Mouse (Mus musculus): ENCODE results near the gene Spout1. TPM values are rescaled to one million over a fixed set of nuclear protein-coding genes. Genes with fewer than 3 reads are reported as not detected.

The Spout1 gene
- polyA plus RNA-seq (2014; fragmentation: Nextera tagmentation; extraction: Ambion mirVana) = 41.2 and 43.4 TPM in 2 replicates

DNA sequence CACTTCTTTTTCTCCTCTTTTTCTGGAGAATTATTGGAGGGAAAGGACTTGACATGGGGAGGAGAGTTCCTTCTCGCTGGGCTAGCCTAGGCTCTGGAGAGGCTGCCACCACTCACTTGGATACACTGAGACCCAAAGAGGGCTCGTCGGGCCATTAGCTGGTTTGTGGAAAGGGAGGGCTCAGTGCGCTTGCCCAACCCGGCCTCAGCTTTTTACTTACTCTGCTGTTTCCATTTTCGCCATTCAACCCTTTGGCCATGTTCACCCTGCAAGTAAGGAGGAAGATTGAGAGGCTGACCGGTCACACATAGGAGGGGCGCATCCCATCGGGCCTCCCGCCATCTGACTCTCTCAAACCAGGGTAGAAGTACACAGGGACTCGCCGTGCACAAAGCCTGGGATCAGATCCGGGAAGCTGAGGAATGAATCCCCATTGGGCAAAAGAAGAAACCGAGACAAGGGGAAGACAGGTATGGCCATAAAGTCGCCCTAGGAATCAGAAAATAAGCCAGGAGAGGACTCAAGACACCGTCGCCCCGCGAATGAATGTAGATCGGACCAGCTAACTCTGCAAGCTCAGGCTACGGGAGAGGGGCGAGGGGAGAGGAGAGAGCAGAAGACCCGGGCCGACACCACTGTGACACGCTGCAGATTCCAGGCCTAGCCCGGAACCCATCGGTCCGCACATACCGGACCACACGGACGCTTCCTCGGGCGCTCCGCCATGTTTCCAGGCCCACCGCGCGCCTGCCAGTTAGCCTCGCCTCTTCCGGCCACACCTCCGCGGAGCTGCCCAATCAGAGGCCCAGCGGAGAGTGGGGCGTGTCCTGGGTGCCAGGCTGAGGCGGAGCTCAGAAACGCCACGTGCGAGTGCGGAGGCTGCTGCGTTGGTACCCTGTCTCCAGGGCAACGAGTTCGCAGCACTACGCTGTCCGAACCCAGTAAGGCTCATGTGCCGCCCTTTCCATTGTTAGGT lies at the start of gene Spout1:
Gene Spout1, minus strand, starts transcription at position 760 of the 976 bp plus-strand sequence.
- Histone ChIP-seq H3K27ac (ENCODE audit: low read depth, low read length) (peak within 1 kb of the TSS; percentile 10; the same call in 1 of the 2 replicates), H3K36me3 (ENCODE audit: control insufficient read depth, insufficient read depth, low read length) (peaks cover 32% of the 10 kb centered on the region), H3K9me3 (replicated peaks; ENCODE audit: control insufficient read depth, low read length) (0 out of 2 replicates have a peak, but pooled peaks cover 3% of the 10 kb centered on the region), H3K27me3 (ENCODE audit: control insufficient read depth, insufficient read depth, low read length) (no peaks in the 10 kb centered on the region), H3K9ac (ENCODE audit: low read depth, low read length) (peak within 1 kb of the TSS; percentile 80), H3K4me3 (ENCODE audit: low read depth, low read length) (peak within 1 kb of the TSS; percentile 71), H3K4me2 (peak within 1 kb of the TSS; percentile 89), H3K4me1 (ENCODE audit: control insufficient read depth, insufficient read depth, low read length) (peaks cover 7% of the 10 kb centered on the region)
- peak; percentile 92 for ATAC-seq (replicated peaks; ENCODE audit: insufficient number of reproducible peaks, low FRiP score, low TSS enrichment)
- 2% methylated on average over 54 of the region's 54 CpGs for WGBS (ENCODE audit: insufficient replicate concordance)

DNA sequence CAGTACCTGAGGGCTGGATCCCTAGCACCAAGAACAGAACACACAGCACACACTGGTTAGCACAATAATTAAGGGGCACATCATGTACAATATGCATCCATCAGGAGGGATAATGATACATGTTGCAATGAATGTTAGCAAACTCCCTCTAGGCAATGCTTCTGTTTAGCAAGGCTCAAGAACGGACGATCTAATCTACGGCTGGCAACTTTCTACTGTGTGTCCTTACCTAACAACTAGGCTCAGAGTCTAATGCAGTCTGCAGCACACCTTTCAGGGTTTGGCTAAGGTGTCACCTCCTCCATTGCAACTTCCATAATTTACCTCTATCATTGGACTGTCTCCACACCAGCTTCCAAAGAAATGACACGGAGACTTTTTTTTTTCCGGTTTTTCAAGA lies 38.0 kb upstream of the Spout1 start:
- H3K9me3 ChIP-seq (replicated peaks; ENCODE audit: control insufficient read depth, low read length) = no peaks in the 10 kb centered on the region
- H3K27me3 ChIP-seq (ENCODE audit: control insufficient read depth, insufficient read depth, low read length) = no peaks in the 10 kb centered on the region
- no peaks in the 10 kb centered on the region for H3K4me1 ChIP-seq (ENCODE audit: control insufficient read depth, insufficient read depth, low read length)
- no peaks in the 10 kb centered on the region for H3K36me3 ChIP-seq (ENCODE audit: control insufficient read depth, insufficient read depth, low read length)
- H3K4me2 ChIP-seq = no peak overlapping the region
- ATAC-seq (replicated peaks; ENCODE audit: insufficient number of reproducible peaks, low FRiP score, low TSS enrichment) = no peak
- 92% methylated on average over 5 of the region's 5 CpGs for WGBS (ENCODE audit: insufficient replicate concordance)
- H3K27ac ChIP-seq (ENCODE audit: low read depth, low read length) = no peak overlapping the region
- no peak overlapping the region for H3K9ac ChIP-seq (ENCODE audit: low read depth, low read length)
- no peak overlapping the region for H3K4me3 ChIP-seq (ENCODE audit: low read depth, low read length)

DNA sequence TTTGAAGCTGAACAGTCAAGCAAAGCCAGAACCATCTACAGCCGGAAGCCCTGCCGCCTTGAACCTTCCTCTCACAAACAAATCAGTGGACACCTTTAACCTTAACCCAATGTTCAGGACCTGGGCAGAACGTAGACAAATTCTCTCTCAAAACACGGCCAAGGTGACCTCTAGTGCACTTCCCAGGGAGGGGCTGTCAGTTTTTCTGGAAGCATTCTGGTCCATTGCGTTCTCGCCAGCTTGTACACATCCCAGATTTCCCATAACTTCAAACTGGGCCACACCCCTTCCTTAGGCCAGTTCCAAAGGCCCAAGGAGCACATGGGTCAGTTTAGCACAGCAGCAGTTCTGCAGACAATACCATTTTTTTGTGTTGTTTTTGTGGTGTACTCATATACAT lies 37.2 kb upstream of the Spout1 start:
- H3K4me3 ChIP-seq (ENCODE audit: low read depth, low read length) = no peak overlapping the region
- no peaks in the 10 kb centered on the region for H3K4me1 ChIP-seq (ENCODE audit: control insufficient read depth, insufficient read depth, low read length)
- H3K9ac ChIP-seq (ENCODE audit: low read depth, low read length) = no peak overlapping the region
- H3K27me3 ChIP-seq (ENCODE audit: control insufficient read depth, insufficient read depth, low read length) = no peaks in the 10 kb centered on the region
- no peak overlapping the region for H3K4me2 ChIP-seq
- H3K9me3 ChIP-seq (replicated peaks; ENCODE audit: control insufficient read depth, low read length) = no peaks in the 10 kb centered on the region
- 70% methylated on average over 6 of the region's 6 CpGs for WGBS (ENCODE audit: insufficient replicate concordance)
- H3K27ac ChIP-seq (ENCODE audit: low read depth, low read length) = no peak overlapping the region
- no peaks in the 10 kb centered on the region for H3K36me3 ChIP-seq (ENCODE audit: control insufficient read depth, insufficient read depth, low read length)
- ATAC-seq (replicated peaks; ENCODE audit: insufficient number of reproducible peaks, low FRiP score, low TSS enrichment) = no peak

DNA sequence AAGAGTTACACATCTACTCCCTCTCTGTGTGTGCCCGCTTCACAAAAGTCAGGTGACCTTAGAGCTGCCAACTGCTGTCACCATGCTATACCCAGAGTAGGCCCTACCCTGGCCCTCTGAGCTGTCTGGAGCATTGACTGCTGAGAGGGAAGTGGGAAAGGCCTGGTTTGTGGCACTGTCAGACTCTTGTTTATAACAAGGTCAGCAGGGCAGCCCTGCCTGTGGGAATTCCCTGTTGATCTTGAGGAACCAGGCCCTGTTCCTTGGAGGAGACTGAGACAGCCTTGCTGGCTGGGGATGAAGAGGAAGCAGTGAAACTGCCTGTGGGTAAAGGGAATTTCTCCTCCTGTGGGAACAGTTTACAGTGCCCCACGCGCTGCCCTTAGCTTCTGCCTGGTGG lies 36.5 kb upstream of the Spout1 start:
- H3K36me3 ChIP-seq (ENCODE audit: control insufficient read depth, insufficient read depth, low read length) = no peaks in the 10 kb centered on the region
- no peaks in the 10 kb centered on the region for H3K27me3 ChIP-seq (ENCODE audit: control insufficient read depth, insufficient read depth, low read length)
- H3K9ac ChIP-seq (ENCODE audit: low read depth, low read length) = no peak overlapping the region
- no peak overlapping the region for H3K4me3 ChIP-seq (ENCODE audit: low read depth, low read length)
- ATAC-seq (replicated peaks; ENCODE audit: insufficient number of reproducible peaks, low FRiP score, low TSS enrichment) = 0 out of 2 replicates have a peak, but pooled peaks have one; percentile 35
- H3K9me3 ChIP-seq (replicated peaks; ENCODE audit: control insufficient read depth, low read length) = no peaks in the 10 kb centered on the region
- H3K4me1 ChIP-seq (ENCODE audit: control insufficient read depth, insufficient read depth, low read length) = no peaks in the 10 kb centered on the region
- WGBS (ENCODE audit: insufficient replicate concordance) = 88% methylated on average over 3 of the region's 3 CpGs
- no peak overlapping the region for H3K4me2 ChIP-seq
- peak overlapping the region; percentile 42; the same call in 1 of the 2 replicates for H3K27ac ChIP-seq (ENCODE audit: low read depth, low read length)

DNA sequence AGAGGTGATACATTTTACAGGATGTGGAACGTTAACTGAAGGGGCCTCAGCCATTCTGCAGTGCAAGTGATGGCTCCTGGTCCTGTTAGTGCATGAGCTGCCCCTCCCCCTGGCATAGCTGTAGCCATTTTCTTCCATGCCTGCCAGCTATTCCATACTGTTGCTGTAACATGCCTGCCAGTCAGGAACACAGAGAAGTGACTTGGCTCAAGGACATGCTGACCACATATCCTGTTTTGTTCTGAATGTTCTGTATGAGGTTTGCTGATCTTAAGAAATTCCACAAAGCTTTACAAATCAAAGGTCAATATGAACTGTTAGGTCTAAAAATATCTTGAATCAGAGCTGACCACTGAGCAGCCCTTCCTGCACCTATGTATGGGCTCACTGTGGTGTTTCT lies 34.7 kb upstream of the Spout1 start:
- Histone ChIP-seq H3K36me3 (ENCODE audit: control insufficient read depth, insufficient read depth, low read length) (no peaks in the 10 kb centered on the region), H3K27me3 (ENCODE audit: control insufficient read depth, insufficient read depth, low read length) (no peaks in the 10 kb centered on the region), H3K9ac (ENCODE audit: low read depth, low read length) (no peak overlapping the region), H3K27ac (ENCODE audit: low read depth, low read length) (no peak overlapping the region), H3K4me2 (no peak overlapping the region), H3K4me3 (ENCODE audit: low read depth, low read length) (no peak overlapping the region), H3K9me3 (replicated peaks; ENCODE audit: control insufficient read depth, low read length) (no peaks in the 10 kb centered on the region), H3K4me1 (ENCODE audit: control insufficient read depth, insufficient read depth, low read length) (no peaks in the 10 kb centered on the region)
- ATAC-seq (replicated peaks; ENCODE audit: insufficient number of reproducible peaks, low FRiP score, low TSS enrichment) = no peak
- WGBS (ENCODE audit: insufficient replicate concordance) = 70% methylated on average over 1 of the region's 1 CpGs

DNA sequence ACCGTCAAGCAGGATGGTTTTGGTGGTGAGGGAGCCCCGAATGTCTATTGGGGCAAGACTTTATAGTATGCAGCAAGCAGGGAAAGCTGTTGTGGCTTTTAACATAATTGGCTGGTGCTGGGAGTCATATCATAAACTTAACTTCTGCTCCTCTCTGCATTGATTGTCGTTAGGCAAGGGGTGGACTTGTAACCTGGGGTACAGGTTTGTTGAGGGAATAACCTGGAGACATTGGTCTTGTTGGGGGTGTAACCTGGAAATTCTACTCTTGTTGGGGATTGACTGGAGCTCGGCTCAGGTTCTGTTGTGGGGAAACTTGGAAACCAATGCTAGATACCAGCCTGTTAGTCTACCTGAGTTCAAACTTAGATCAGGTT lies 33.9 kb upstream of the Spout1 start:
- no peaks in the 10 kb centered on the region for H3K9me3 ChIP-seq (replicated peaks; ENCODE audit: control insufficient read depth, low read length)
- WGBS (ENCODE audit: insufficient replicate concordance) = 67% methylated on average over 4 of the region's 4 CpGs
- no peak overlapping the region for H3K9ac ChIP-seq (ENCODE audit: low read depth, low read length)
- no peak for ATAC-seq (replicated peaks; ENCODE audit: insufficient number of reproducible peaks, low FRiP score, low TSS enrichment)
- H3K4me3 ChIP-seq (ENCODE audit: low read depth, low read length) = no peak overlapping the region
- H3K27ac ChIP-seq (ENCODE audit: low read depth, low read length) = no peak overlapping the region
- no peaks in the 10 kb centered on the region for H3K27me3 ChIP-seq (ENCODE audit: control insufficient read depth, insufficient read depth, low read length)
- no peaks in the 10 kb centered on the region for H3K4me1 ChIP-seq (ENCODE audit: control insufficient read depth, insufficient read depth, low read length)
- no peaks in the 10 kb centered on the region for H3K36me3 ChIP-seq (ENCODE audit: control insufficient read depth, insufficient read depth, low read length)
- no peak overlapping the region for H3K4me2 ChIP-seq

DNA sequence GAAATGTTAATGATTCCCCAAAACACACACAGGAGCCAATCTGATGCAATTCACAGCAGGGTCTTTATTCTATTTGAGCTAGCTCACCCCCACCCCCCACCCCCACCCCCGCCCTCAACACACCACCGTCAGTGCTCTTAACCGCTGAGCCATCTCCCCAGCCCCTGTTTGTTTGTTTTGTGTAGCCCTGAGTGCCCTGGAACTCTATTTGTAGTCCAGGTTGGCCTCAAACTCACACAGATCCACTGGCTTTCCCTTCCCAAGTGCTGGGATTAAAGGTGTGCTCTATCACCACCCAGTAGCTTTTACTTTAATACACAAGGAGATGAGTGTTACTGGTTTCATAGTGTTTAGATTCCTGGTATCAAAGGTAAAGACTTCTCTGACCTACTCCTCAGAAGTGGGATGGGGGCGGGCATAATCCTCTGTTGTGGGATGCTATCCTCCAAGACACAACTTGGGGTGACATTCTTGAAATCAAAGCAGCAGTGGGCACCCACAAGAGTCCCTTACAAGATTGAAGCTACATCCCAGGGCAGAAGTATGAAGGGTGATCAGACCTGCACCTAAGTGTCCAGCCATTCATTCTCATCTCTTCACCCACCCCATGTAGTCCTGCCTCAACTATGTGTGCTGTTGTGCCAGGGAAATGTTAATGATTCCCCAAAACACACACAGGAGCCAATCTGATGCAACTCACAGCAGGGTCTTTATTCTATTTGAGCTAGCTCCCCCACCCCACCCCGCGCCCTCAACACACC lies 33.3 kb upstream of the Spout1 start:
- no peak for ATAC-seq (replicated peaks; ENCODE audit: insufficient number of reproducible peaks, low FRiP score, low TSS enrichment)
- no peak overlapping the region for H3K4me2 ChIP-seq
- no peak overlapping the region for H3K9ac ChIP-seq (ENCODE audit: low read depth, low read length)
- H3K9me3 ChIP-seq (replicated peaks; ENCODE audit: control insufficient read depth, low read length) = no peaks in the 10 kb centered on the region
- H3K4me3 ChIP-seq (ENCODE audit: low read depth, low read length) = no peak overlapping the region
- no peaks in the 10 kb centered on the region for H3K4me1 ChIP-seq (ENCODE audit: control insufficient read depth, insufficient read depth, low read length)
- H3K27ac ChIP-seq (ENCODE audit: low read depth, low read length) = no peak overlapping the region
- H3K27me3 ChIP-seq (ENCODE audit: control insufficient read depth, insufficient read depth, low read length) = no peaks in the 10 kb centered on the region
- no peaks in the 10 kb centered on the region for H3K36me3 ChIP-seq (ENCODE audit: control insufficient read depth, insufficient read depth, low read length)
- WGBS (ENCODE audit: insufficient replicate concordance) = 64% methylated on average over 6 of the region's 6 CpGs

DNA sequence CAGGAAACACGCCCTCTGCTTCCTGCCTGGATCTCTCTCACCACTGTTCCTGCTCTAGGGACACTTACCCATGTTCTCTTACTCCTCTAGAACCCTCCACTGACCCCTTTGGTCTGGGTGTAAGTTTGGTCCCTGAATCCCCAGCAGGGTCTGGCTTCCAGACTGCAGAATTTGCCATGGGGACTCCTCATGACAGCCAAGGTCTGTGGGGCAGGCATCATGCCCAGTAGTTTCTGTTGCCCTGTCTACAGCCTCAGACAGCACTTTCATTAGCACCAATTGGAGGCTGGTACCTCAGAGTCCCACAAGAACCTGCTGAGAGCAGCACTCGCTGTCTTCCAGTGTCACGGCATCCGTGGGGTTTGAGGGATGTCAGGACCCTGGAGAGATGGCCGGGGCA lies 29.6 kb upstream of the Spout1 start:
- 0 out of 2 replicates have a peak overlapping the region, but pooled peaks have one; percentile 5 for H3K9ac ChIP-seq (ENCODE audit: low read depth, low read length)
- H3K27ac ChIP-seq (ENCODE audit: low read depth, low read length) = no peak overlapping the region
- no peaks in the 10 kb centered on the region for H3K9me3 ChIP-seq (replicated peaks; ENCODE audit: control insufficient read depth, low read length)
- H3K36me3 ChIP-seq (ENCODE audit: control insufficient read depth, insufficient read depth, low read length) = no peaks in the 10 kb centered on the region
- no peak overlapping the region for H3K4me3 ChIP-seq (ENCODE audit: low read depth, low read length)
- ATAC-seq (replicated peaks; ENCODE audit: insufficient number of reproducible peaks, low FRiP score, low TSS enrichment) = no peak
- no peak overlapping the region for H3K4me2 ChIP-seq
- 62% methylated on average over 5 of the region's 5 CpGs for WGBS (ENCODE audit: insufficient replicate concordance)
- no peaks in the 10 kb centered on the region for H3K27me3 ChIP-seq (ENCODE audit: control insufficient read depth, insufficient read depth, low read length)
- H3K4me1 ChIP-seq (ENCODE audit: control insufficient read depth, insufficient read depth, low read length) = peaks cover 4% of the 10 kb centered on the region

Data from heart, embryonic 11.5 days (tissue).